Mouse (Mus musculus) gastrocnemius, adult 8-10 months (tissue): ENCODE measurements at regions not wholly inside any gene's neighbourhood (a gene's known extent, or its start where the extent isn't known, plus 50 kb on each side); places are given as distances from the start of the nearest gene placed in this dataset.

Experiments
- DNase-seq, 2 experiments: peaks; one replicate each; pipeline ENCODE4 v3.0.0; 2022; ENCODE audit warnings: low spot score in 2 of 2

DNA sequence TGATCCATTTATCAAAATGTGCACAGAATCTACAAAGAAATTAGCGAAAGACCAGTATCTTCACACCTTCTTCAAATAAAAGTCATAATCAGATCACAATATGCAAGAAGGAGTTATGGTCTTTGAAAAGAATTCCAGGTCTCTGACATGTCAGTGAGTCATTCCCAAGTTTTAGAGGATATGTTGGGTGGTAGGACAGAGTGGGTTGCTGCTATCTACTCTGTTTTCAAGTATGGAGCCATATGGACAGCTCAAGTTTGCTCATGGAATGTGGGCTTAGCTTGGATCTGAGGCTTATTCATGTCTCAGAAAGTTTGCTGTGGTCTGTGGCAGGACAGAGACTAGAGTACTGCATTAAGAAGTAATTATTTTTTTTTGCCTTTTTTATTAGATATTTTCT lies 657.0 kb downstream of the Inhba start:
- DNase-seq = no peak

DNA sequence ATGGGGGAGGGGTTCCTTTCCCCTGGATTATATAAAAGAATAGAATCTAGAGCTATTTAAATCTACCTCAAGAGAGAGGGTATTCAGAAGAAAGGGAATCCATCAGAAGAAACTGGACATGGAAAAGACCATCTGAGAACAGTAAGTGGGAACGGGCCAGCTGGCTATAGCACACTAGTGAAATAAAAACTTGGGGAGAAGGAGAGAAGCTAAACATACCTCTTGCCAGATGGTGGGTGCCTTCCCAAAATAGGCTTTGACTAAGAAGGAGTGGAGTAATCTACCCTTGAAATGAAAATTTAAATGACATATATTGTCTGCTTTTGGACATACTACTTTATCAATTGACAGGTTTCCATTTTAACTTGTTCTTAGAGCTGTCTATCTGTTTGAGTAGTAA lies 657.6 kb downstream of the Inhba start:
- no peak for DNase-seq

DNA sequence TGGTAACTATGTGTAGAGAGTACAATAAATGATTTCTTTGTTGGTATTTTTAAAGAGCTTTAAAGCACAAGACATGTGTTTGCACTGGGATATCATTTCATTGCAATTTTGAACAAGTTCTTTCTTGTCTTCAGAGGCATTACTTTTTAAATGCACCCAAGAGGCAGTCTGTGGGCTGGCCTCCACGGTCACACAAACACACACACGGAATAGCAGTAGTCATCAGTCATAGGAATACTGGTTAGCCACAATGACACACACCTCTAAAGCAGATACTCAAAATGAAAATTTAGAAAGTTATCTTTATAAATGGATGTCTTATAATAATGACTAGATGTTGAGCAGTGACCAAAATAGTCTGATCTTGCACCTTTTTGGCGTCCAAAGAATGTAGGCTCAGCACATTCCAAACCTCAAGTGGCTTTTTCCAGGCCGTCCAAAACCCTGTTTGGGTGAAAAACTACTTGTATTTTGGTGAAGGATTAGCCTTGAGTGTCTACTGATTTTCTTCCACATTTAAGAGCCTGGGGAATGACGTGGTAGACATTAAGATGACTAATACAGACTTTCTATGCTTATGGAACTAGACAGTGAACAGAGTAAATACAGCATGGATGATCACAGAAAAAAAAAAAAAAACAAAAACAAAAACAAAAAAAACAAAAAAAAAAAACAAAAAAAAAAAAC lies 658.5 kb downstream of the Inhba start:
- DNase-seq = no peak

DNA sequence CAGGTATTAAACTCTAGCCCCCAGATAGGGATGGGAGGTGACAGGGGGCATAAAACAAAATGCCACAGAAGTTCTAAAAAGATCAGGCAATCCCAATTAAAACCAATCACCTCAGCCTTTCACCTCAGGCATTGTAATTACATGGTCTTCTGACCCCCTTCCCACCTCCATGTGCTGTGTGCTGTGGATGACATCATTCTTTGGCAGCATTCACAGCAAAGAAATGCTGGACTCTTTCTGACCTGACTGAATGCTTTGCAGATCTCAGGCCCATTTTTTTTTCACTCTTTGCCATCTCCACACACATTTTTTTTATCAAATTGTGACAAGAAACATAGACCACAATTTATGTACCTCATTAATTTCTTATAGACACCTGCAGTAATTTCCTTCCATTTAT lies 659.1 kb downstream of the Inhba start:
- DNase-seq = no peak

DNA sequence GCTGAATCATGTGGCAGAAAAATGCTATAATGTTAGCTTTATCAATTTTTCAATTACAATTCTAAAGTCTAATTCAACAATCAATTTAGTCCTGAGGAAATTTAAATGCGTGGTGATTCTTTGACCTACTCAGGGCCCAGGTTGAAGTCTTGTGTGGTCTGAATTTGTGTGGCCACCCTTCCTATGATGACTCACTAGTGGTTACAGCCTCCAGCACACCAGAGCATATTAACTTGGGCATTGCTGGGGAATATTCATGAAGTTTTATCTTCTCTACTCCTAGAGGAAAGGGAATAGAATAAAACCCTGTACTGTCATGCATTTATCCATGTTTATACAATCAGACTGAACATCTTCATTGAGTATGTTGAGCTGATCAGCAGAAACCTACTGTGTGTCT lies 665.2 kb downstream of the Inhba start:
- no peak for DNase-seq

DNA sequence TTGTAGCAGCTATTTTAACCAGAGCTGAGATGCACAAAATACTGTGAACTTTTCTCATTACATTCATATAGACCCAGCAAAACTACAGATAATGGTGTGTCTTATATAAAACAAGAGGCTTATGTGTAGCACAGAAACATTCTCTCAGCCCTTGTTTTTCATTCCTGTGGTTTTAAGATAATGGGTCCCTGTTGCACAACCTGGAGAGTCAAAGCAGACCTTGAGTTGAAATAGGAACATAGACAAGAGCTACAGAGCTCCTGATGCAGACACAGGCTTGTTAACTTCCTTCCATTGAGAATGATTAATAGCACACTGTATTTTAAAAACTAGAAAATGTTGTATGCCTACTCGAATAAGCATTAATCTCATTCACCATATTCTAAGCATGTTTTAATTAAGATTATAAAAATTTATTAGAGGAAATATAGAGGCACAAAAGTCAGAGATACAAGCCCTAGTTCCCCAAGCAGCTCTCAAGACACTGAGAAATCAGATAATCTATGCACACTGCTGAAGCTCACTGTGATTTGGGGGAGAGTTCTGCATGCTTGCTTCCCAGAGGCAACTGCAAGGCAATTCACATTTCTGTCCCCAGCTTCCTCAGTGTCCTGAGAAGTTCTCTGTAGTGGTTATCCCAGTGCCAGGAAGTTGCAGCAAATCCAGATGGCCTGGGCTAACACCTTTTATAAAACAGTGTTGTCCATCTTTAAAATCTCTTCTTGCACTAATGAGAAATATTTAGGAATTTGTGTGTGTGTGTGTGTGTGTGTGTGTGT lies 666.8 kb downstream of the Inhba start:
- DNase-seq = no peak

DNA sequence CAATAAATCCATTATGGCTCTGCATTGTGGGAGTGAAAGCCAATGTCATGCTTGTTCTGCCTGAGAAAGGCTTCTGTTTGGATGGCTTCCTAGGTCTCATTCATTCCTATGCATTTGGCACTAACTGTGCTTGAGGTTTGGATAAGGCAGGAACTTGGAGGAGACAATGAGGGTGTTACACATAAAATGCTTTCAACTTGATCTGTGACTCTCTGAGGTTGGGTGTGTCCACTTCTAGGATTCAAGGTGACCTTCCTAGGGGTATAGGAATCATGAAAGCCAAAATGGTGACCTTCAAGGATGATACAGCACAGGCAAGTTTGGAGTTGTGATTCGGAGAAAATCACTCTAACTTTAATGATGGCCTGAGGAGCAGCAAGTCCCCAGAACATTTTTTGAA lies 682.5 kb downstream of the Inhba start:
- no peak for DNase-seq

DNA sequence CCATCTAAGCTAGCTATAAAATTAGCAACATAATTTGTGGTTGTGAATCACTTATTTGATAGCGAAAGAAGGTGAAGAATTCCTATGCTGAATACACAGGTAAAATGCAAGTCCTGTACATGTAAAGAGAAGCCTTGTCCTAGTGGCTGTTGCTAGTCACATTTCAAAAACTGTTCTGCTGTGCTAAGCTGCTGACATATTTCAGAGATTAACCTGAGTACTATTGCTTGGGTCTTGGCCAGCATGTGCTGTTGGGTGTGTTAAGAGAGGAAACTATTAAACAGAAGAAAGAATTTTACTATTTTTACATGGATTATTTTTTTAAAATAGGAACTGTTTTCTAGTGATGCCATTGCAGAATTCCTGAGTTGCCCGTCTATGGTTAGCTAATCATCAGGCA lies 689.3 kb downstream of the Inhba start:
- DNase-seq = no peak

DNA sequence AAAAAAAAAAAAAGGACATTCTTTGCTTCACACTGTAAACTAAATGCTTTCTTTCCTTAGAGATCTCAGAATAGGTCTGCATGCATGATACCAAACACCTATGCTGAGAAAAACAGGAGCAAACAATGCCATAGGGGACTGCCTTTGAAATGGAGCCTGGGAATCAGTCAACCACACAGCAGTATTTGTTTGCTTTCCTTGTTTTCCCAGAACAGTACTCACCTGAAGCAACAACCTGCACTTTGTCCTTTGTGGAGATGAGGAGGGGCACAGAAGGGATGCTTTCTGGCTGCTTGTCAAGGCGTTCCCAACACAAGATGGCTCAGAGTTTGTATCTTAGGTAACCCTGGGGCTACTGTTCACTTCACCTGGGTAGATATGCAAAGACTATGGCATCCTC lies 690.5 kb downstream of the Inhba start:
- DNase-seq = no peak

DNA sequence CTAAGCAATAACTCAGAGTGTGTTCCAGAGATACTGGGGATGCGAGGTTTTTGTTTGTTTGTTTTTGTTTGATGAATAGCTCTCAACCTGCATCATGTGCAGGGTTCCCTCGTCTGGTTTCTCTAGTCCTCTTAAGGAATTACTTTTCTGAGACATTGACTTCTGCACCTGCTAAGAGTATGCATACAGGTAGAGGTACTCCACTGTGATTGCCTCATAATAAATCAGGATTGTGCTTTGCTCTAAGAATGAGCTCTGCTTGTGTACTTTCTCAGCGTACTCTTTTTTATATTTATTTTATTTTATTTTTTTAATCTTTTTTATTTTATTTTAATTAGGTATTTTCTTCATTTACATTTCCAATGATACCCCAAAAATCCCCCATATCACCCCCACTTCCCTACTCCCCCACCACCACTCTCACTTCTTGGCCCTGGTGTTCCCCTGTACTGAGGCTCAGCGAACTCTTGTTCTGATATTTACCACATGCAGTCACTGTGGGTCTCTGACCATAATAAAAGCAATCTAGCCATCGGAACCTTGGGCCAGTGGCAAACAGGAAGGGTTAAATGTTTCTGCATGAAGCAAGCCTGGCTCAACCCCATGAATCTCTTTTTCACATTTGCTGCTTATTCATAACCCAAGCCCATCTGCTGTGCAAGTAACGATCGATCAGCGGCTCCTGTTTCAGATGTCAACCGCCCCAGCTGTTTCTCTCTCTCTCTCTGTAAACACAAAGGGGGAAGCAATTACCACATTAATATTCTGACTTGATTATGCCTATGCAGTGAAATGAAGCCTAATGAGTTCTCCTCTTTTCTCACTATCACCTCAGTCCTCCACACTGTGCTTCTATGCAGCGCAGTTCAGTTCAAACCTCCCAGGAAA lies 693.8 kb downstream of the Inhba start:
- no peak for DNase-seq

DNA sequence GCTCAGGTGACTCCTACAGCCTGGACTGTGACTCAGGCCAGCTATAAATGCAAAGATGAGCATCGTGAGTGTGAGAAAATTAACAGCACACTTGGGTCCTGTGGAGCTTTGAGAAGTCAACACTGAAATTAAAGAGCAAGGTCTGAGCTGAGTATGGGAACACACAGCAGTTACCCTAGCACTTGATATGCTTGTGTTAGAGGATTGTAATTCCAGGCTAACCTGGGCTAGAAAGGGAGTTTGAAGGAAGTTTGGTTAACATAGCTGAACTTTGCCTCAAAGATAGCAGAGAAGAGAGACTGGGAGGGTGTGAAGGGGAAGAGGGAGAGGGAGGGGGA lies 694.4 kb downstream of the Inhba start:
- no peak for DNase-seq

DNA sequence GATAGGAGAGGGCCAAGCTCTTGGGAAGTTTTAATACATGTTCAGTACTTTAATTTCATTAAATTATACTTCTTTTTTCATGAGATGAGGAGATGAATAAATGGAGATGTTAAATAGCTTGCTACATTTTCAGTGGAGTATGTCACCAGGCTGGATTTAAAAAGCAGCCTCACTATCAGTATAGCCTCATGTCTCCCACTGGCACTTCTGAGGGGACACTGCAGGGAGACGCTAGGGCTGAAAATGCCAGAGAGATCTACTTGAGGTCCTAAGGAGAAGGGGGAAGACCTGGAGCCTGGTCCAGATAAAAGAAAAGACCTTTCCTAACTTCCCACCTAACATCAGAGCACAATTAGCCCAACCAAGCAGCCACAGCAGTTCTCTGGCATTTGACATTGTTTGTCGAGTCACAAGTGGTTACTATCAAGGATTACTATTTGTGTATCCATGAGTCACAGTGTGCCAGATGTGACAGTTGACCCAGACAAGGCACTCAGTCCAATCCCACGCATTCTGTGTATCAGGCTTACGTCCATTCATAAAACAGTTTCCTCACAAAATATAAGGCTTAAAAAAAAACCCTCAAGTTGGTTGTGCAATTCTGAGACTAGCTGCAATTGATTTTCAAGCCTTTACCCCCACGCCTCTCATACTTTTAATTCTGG lies 703.8 kb downstream of the Inhba start:
- no peak for DNase-seq

DNA sequence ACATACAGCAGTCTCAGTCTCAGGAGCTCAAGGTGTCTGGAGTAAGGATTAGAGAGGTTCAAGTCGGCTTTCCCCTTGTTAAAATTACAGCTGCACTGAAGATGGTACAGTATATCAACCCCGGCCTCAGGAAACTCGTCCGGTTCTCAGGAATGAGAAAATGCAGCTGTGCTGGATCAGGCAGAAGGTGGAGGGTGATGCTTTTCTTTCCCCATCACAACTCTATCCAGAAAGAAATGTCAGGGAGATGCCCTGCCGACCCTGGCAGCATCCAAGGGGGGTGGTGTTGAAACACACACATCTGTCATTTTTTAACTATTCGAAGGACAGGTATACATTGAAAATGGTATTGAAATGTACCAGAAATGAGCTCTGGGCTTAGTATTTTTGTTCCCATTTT lies 704.7 kb downstream of the Inhba start:
- DNase-seq = no peak

- DNase-seq = no peak
Observed at GRCm38 (mm10) chr13:16716796-16717749, 705.4 kb downstream of the Inhba start.

DNA sequence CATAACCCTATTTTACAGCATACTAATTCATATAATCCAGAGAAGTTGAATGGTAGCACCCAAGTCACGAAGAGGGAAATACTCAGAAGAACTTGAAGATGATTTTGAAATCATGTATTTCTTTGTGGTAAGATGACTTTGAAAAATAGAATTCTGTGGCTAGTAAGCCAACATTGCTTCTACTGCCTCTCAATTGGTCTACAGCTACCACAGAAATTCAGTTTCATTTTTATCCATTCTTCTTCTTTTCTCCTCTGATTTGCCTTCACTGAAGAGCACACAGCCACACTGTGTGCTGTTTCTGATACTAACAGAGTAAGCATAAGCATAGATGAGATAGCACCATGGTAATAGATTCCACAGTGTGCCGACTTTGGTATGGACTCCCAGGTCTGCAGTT lies 708.4 kb downstream of the Inhba start:
- DNase-seq = no peak

- no peak for DNase-seq
Observed at GRCm38 (mm10) chr13:16725350-16725749, 713.7 kb downstream of the Inhba start.

GRCm38 (mm10) chr13:16738313-16738712 lies 726.7 kb downstream of the Inhba start:
- DNase-seq = no peak

GRCm38 (mm10) chr13:16739563-16739962 lies 727.9 kb downstream of the Inhba start:
- no peak for DNase-seq

DNA sequence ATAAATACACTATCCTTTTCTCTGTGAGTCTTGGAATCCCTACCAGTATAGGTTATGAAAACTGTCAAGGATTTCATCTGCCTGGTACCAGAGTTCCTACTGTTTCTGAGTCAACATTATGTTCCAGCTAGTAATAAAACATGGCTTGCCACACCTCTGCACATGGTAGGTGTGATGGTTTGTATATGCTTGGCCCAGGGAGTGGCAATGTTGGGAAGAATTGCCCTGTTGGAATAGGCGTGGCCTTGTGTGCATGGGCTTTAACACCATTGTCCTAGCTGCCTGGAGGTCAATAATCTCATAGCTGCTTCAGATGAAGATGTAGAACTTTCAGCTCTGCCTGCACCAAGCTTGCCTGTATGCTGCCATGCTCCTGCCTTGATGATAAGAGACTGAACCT lies 732.6 kb downstream of the Inhba start:
- no peak for DNase-seq

DNA sequence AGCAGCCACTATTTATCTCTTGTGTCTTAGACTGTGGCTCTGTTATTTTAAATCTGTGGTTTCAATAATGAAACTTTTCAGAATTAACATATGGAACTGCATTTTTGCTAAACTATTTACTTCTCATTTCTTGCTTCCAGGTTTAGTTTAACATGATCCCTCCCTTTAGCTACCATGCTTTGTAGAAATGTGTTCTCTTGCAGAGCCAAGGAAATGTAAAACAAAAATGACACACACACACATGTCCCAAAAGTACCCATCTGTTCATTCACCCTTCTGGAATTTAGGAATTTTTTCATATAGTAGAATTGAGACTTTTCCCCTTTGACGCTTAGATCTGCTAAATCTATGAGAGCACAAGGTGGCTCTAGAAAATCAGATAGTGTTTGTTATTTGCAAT lies 734.0 kb downstream of the Inhba start:
- no peak for DNase-seq

DNA sequence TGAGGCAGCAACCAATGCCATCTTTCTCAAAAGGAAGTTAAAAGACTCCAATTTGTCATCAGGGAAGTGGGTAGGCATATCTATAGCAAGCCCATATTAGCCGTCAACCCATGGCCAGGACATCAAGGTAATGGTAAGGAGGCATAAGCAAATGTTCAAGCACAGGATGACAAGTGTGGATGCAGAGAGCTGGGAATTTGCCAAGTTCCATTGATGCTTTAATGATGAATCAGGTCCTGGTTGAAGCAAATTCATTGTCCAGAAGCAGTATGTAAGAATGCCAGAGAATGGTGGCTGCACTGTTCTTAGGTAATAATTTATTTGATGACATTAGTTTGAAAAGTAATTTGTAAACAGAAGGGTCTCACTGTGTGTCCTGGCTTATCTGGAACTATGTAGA lies 734.8 kb downstream of the Inhba start:
- DNase-seq = no peak
